Mouse (Mus musculus): ENCODE data around the gene 5430419D17Rik. TPM values are rescaled to one million over a fixed set of nuclear protein-coding genes. Genes with fewer than 3 reads are reported as not detected.

5430419D17Rik gene
- polyA plus RNA-seq (2015; fragmentation: Nextera tagmentation; extraction: Ambion mirVana) = 0.01 TPM in 1 of 2 replicates, not detected in the other

- WGBS = 82% methylated on average over 9 of the region's 9 CpGs
- no peak for ATAC-seq (ENCODE audit: low read depth)
Observed at GRCm38 (mm10) chr7:131174121-131174520, at the start of gene 5430419D17Rik. Gene 5430419D17Rik, plus strand, starts transcription at chr7:131174402.

DNA sequence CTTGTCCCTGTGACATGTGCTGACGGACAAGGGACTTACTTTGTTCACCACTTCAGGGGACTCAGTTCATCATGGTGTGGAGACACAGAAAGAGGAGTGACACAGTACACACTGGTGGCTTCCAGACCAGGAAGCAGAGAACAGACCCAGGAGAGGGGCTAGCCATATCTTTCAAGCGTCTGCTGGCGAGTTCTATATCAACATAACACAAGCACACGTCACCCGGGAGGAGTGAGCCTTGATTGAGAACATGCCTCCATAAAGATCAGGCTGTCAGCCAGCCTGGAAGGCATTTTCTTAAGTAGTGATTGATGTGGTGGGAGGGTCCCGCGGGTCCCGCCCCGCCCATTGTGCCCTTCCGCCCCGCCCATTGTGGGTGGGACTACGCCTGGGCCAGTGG, 44.2 kb upstream of the 5430419D17Rik start:
- 54% methylated on average over 12 of the region's 12 CpGs for WGBS
- no peaks in the 10 kb centered on the region for H3K4me1 ChIP-seq (replicated peaks; ENCODE audit: control insufficient read depth, insufficient read depth, low read length)
- no peak overlapping the region for H3K27ac ChIP-seq (ENCODE audit: low read length)
- peak; percentile 67 for ATAC-seq (ENCODE audit: low read depth)
- no peak overlapping the region for H3K4me2 ChIP-seq (ENCODE audit: low read depth, low read length)
- H3K4me3 ChIP-seq (ENCODE audit: low read length) = no peak overlapping the region
- no peaks in the 10 kb centered on the region for H3K36me3 ChIP-seq (ENCODE audit: control insufficient read depth, insufficient read depth, low read length)
- H3K27me3 ChIP-seq (ENCODE audit: control insufficient read depth, insufficient read depth, low read depth, low read length) = no peaks in the 10 kb centered on the region
- no peak overlapping the region for H3K9ac ChIP-seq (ENCODE audit: low read length)
- no peaks in the 10 kb centered on the region for H3K9me3 ChIP-seq (ENCODE audit: control insufficient read depth, low read length)

More at GRCm38 (mm10) chr7:131174121-131174520, at the start of gene 5430419D17Rik:
- Histone ChIP-seq H3K27ac (ENCODE audit: low read length) (no peak within 1 kb of the TSS), H3K4me1 (replicated peaks; ENCODE audit: control insufficient read depth, insufficient read depth, low read length) (no peaks in the 10 kb centered on the region), H3K36me3 (ENCODE audit: control insufficient read depth, insufficient read depth, low read length) (no peaks in the 10 kb centered on the region), H3K9ac (ENCODE audit: low read length) (no peak within 1 kb of the TSS), H3K9me3 (ENCODE audit: control insufficient read depth, low read length) (no peaks in the 10 kb centered on the region), H3K4me2 (ENCODE audit: low read depth, low read length) (no peak within 1 kb of the TSS), H3K4me3 (ENCODE audit: low read length) (no peak within 1 kb of the TSS), H3K27me3 (ENCODE audit: control insufficient read depth, insufficient read depth, low read depth, low read length) (no peaks in the 10 kb centered on the region)

DNA sequence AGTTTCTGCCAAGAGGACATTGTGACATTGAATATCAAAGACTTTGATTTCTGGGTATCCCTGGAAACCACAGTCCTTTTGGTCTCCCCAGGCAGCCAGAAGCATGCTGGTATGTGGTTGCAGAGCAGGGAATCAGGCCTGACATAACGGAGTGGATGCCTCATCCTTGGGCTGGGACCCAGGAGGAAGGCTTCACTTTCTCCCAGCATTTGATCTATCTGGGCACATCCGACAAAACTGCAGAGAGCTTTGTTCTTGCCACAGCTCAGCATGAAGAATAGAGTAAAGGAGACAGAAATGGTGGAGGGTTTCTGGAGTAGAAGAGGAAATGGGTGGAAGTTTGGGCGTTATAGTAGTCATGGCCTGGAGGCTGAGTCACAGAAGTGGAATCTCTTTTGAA, 41.0 kb upstream of the 5430419D17Rik start:
- H3K9ac ChIP-seq (ENCODE audit: low read length) = no peak overlapping the region
- H3K27ac ChIP-seq (ENCODE audit: low read length) = no peak overlapping the region
- no peaks in the 10 kb centered on the region for H3K27me3 ChIP-seq (ENCODE audit: control insufficient read depth, insufficient read depth, low read depth, low read length)
- WGBS = 69% methylated on average over 3 of the region's 3 CpGs
- H3K4me1 ChIP-seq (replicated peaks; ENCODE audit: control insufficient read depth, insufficient read depth, low read length) = no peaks in the 10 kb centered on the region
- no peak overlapping the region for H3K4me2 ChIP-seq (ENCODE audit: low read depth, low read length)
- H3K36me3 ChIP-seq (ENCODE audit: control insufficient read depth, insufficient read depth, low read length) = no peaks in the 10 kb centered on the region
- no peak for ATAC-seq (ENCODE audit: low read depth)
- no peaks in the 10 kb centered on the region for H3K9me3 ChIP-seq (ENCODE audit: control insufficient read depth, low read length)
- no peak overlapping the region for H3K4me3 ChIP-seq (ENCODE audit: low read length)

GRCm38 (mm10) chr7:131146214-131146613, 28.0 kb upstream of the 5430419D17Rik start, which contains the start of gene 4933402N03Rik:
Gene 4933402N03Rik, minus strand, starts transcription at chr7:131146314.
- no peak within 1 kb of the TSS for H3K4me3 ChIP-seq (ENCODE audit: low read length)
- H3K4me2 ChIP-seq (ENCODE audit: low read depth, low read length) = no peak within 1 kb of the TSS
- H3K9ac ChIP-seq (ENCODE audit: low read length) = no peak within 1 kb of the TSS
- no peaks in the 10 kb centered on the region for H3K36me3 ChIP-seq (ENCODE audit: control insufficient read depth, insufficient read depth, low read length)
- H3K4me1 ChIP-seq (replicated peaks; ENCODE audit: control insufficient read depth, insufficient read depth, low read length) = no peaks in the 10 kb centered on the region
- H3K27ac ChIP-seq (ENCODE audit: low read length) = no peak within 1 kb of the TSS
- H3K27me3 ChIP-seq (ENCODE audit: control insufficient read depth, insufficient read depth, low read depth, low read length) = no peaks in the 10 kb centered on the region
- ATAC-seq (ENCODE audit: low read depth) = no peak
- 79% methylated on average over 2 of the region's 2 CpGs for WGBS
- no peaks in the 10 kb centered on the region for H3K9me3 ChIP-seq (ENCODE audit: control insufficient read depth, low read length)

DNA sequence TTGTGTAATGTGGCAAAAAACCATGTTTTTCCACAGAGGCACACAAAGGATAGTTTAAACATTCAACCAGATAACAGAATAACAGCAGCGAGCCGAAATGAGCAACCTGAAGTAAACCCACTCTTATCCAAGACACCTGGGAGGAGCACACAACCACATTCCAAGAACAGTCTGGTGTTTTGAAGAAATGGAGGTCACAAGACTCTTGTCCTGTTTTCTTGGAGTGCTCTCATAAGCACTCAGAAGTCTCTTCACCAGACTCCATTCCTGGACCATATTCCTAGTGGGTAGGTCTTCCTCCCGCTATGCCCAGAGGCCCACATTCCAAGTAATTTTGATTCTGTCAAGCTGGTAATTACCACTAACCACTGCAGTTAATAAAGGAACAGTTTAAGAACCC, 24.0 kb upstream of the 5430419D17Rik start:
- WGBS = 49% methylated on average over 3 of the region's 3 CpGs
- H3K27ac ChIP-seq (ENCODE audit: low read length) = no peak overlapping the region
- H3K36me3 ChIP-seq (ENCODE audit: control insufficient read depth, insufficient read depth, low read length) = no peaks in the 10 kb centered on the region
- H3K4me3 ChIP-seq (ENCODE audit: low read length) = no peak overlapping the region
- H3K4me2 ChIP-seq (ENCODE audit: low read depth, low read length) = no peak overlapping the region
- no peak for ATAC-seq (ENCODE audit: low read depth)
- H3K9ac ChIP-seq (ENCODE audit: low read length) = no peak overlapping the region
- no peaks in the 10 kb centered on the region for H3K27me3 ChIP-seq (ENCODE audit: control insufficient read depth, insufficient read depth, low read depth, low read length)
- H3K4me1 ChIP-seq (replicated peaks; ENCODE audit: control insufficient read depth, insufficient read depth, low read length) = no peaks in the 10 kb centered on the region
- H3K9me3 ChIP-seq (ENCODE audit: control insufficient read depth, low read length) = no peaks in the 10 kb centered on the region

DNA sequence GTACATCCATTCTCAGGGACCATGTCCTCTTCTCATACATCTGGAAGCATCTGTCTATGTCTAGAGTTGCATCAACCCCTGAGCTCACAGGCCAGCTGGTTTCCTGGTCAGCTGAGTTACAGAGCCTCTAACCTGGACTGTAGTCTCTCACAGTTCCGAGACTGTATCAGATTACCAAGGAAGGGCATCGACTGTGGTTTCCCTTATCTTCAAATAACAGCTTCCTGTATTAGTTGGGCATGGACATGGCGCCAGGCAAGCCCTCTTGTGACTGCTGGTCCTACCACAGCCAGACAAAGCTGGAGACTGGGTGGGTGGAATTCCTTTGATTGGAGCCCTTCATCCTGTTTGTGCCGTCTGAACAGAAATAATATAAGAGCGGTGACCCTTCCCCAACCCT, 21.2 kb upstream of the 5430419D17Rik start:
- Histone ChIP-seq H3K36me3 (ENCODE audit: control insufficient read depth, insufficient read depth, low read length) (no peaks in the 10 kb centered on the region), H3K9ac (ENCODE audit: low read length) (no peak overlapping the region), H3K27ac (ENCODE audit: low read length) (no peak overlapping the region), H3K4me3 (ENCODE audit: low read length) (no peak overlapping the region), H3K9me3 (ENCODE audit: control insufficient read depth, low read length) (no peaks in the 10 kb centered on the region), H3K4me2 (ENCODE audit: low read depth, low read length) (no peak overlapping the region), H3K27me3 (ENCODE audit: control insufficient read depth, insufficient read depth, low read depth, low read length) (no peaks in the 10 kb centered on the region), H3K4me1 (replicated peaks; ENCODE audit: control insufficient read depth, insufficient read depth, low read length) (no peaks in the 10 kb centered on the region)
- ATAC-seq (ENCODE audit: low read depth) = no peak
- 66% methylated on average over 5 of the region's 5 CpGs for WGBS

- H3K4me1 ChIP-seq (replicated peaks; ENCODE audit: control insufficient read depth, insufficient read depth, low read length) = no peaks in the 10 kb centered on the region
- 63% methylated on average over 7 of the region's 7 CpGs for WGBS
- ATAC-seq (ENCODE audit: low read depth) = no peak
- no peak overlapping the region for H3K27ac ChIP-seq (ENCODE audit: low read length)
- H3K36me3 ChIP-seq (ENCODE audit: control insufficient read depth, insufficient read depth, low read length) = no peaks in the 10 kb centered on the region
- no peaks in the 10 kb centered on the region for H3K27me3 ChIP-seq (ENCODE audit: control insufficient read depth, insufficient read depth, low read depth, low read length)
- no peaks in the 10 kb centered on the region for H3K9me3 ChIP-seq (ENCODE audit: control insufficient read depth, low read length)
- H3K4me3 ChIP-seq (ENCODE audit: low read length) = no peak overlapping the region
- no peak overlapping the region for H3K9ac ChIP-seq (ENCODE audit: low read length)
- no peak overlapping the region for H3K4me2 ChIP-seq (ENCODE audit: low read depth, low read length)
Observed at GRCm38 (mm10) chr7:131162251-131162650, 12.0 kb upstream of the 5430419D17Rik start.

- Histone ChIP-seq H3K36me3 (ENCODE audit: control insufficient read depth, insufficient read depth, low read length) (no peaks in the 10 kb centered on the region), H3K4me3 (ENCODE audit: low read length) (no peak overlapping the region), H3K27ac (ENCODE audit: low read length) (no peak overlapping the region), H3K9ac (ENCODE audit: low read length) (no peak overlapping the region), H3K27me3 (ENCODE audit: control insufficient read depth, insufficient read depth, low read depth, low read length) (no peaks in the 10 kb centered on the region), H3K4me1 (replicated peaks; ENCODE audit: control insufficient read depth, insufficient read depth, low read length) (no peaks in the 10 kb centered on the region), H3K9me3 (ENCODE audit: control insufficient read depth, low read length) (no peaks in the 10 kb centered on the region), H3K4me2 (ENCODE audit: low read depth, low read length) (no peak overlapping the region)
- no peak for ATAC-seq (ENCODE audit: low read depth)
- 77% methylated on average over 3 of the region's 3 CpGs for WGBS
Observed at GRCm38 (mm10) chr7:131167771-131168170, 6.4 kb upstream of the 5430419D17Rik start.

DNA sequence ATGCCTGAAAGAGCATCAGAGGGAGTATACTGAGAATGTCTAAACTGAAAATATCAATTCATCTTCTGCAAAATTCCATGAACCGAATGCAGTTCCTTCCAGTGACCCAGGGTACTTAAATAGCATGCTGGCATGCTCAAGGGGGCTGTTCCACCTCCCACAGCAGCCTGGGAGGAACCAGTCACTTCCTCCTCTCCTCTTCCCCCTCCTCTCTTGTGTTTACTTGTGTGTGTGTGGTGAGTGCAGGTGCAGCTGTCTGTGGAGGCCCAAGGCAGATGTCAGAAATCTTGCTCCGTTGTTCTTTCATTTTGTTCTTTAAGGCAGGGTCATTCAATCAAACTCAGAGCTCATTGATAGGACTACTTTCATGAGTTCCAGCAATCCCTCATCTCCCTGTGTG, 5.1 kb upstream of the 5430419D17Rik start:
- Histone ChIP-seq H3K36me3 (ENCODE audit: control insufficient read depth, insufficient read depth, low read length) (no peaks in the 10 kb centered on the region), H3K27me3 (ENCODE audit: control insufficient read depth, insufficient read depth, low read depth, low read length) (no peaks in the 10 kb centered on the region), H3K9ac (ENCODE audit: low read length) (no peak overlapping the region), H3K4me3 (ENCODE audit: low read length) (no peak overlapping the region), H3K4me2 (ENCODE audit: low read depth, low read length) (no peak overlapping the region), H3K9me3 (ENCODE audit: control insufficient read depth, low read length) (no peaks in the 10 kb centered on the region), H3K4me1 (replicated peaks; ENCODE audit: control insufficient read depth, insufficient read depth, low read length) (no peaks in the 10 kb centered on the region), H3K27ac (ENCODE audit: low read length) (no peak overlapping the region)
- no peak for ATAC-seq (ENCODE audit: low read depth)
- WGBS = 14% methylated on average over 2 of the region's 2 CpGs

- no peaks in the 10 kb centered on the region for H3K27me3 ChIP-seq (ENCODE audit: control insufficient read depth, insufficient read depth, low read depth, low read length)
- no peak overlapping the region for H3K9ac ChIP-seq (ENCODE audit: low read length)
- no peaks in the 10 kb centered on the region for H3K36me3 ChIP-seq (ENCODE audit: control insufficient read depth, insufficient read depth, low read length)
- no peaks in the 10 kb centered on the region for H3K4me1 ChIP-seq (replicated peaks; ENCODE audit: control insufficient read depth, insufficient read depth, low read length)
- no peak for ATAC-seq (ENCODE audit: low read depth)
- H3K9me3 ChIP-seq (ENCODE audit: control insufficient read depth, low read length) = no peaks in the 10 kb centered on the region
- 30% methylated on average over 4 of the region's 4 CpGs for WGBS
- no peak overlapping the region for H3K4me2 ChIP-seq (ENCODE audit: low read depth, low read length)
- no peak overlapping the region for H3K27ac ChIP-seq (ENCODE audit: low read length)
- H3K4me3 ChIP-seq (ENCODE audit: low read length) = no peak overlapping the region
Observed at GRCm38 (mm10) chr7:131182685-131183084, 8.5 kb downstream of the 5430419D17Rik start.

All from lung, embryonic 16.5 days (tissue).